Mouse (Mus musculus) kidney, adult 2 months (tissue): ENCODE measurements around the gene Samd1.

Source experiments
- CTCF ChIP-seq: fragments of 200-500 bp; conservative IDR thresholded peaks from 2 replicates; pipeline ENCODE4 v1.5.1; 2011; ENCODE audit warnings: low read depth, mild to moderate bottlenecking, control low read depth, low read length, moderate library complexity, mixed read lengths; ENCODE audit not compliant: insufficient read depth, insufficient read length
- POLR2A ChIP-seq: fragments of 200-500 bp; IDR thresholded peaks from one replicate; pipeline ENCODE4 v1.6.1; 2011; ENCODE audit warnings: low read depth, low read length, control low read depth

GRCm38 (mm10) chr8:84032777-84033176, 35.3 kb downstream of the Samd1 start:
- no peak for TF ChIP-seq POLR2A
- TF ChIP-seq CTCF = no peak
